Mouse (Mus musculus): Measurements from ENCODE around the gene Acyp2. TPM values are rescaled to one million over a fixed set of nuclear protein-coding genes. Genes with fewer than 3 reads are reported as not detected.

Gene Acyp2
- total RNA-seq, 2 experiments from 2014 or later = 23.8 to 26.4 TPM

Other genes with a start within 250 kb of the Acyp2 start
- gene 4930505A04Rik, start 177.8 kb downstream of the Acyp2 start, total RNA-seq (2021) = 1 to 10 TPM; 1.0 to 1.3 TPM
- 10 to 100 TPM; 54.5 to 55.2 TPM for gene Psme4, start 122.1 kb upstream of the Acyp2 start, total RNA-seq (2021)
- 1 to 10 TPM; 8.1 to 8.4 TPM for gene Gpr75, start 235.8 kb upstream of the Acyp2 start, total RNA-seq (2021)
- 10 to 100 TPM; 14.2 to 16.2 TPM for gene Asb3, start 235.8 kb upstream of the Acyp2 start, total RNA-seq (2021)